Mouse (Mus musculus) telencephalon, adult 2 months (tissue): ENCODE data around the gene Ntf3.

Experiments
- DNase-seq: peaks from one replicate; pipeline ENCODE4 v3.0.0-alpha.2; 2011; ENCODE audit warnings: low read depth, low spot score

The Ntf3 gene

GRCm38 (mm10) chr6:126166548-126167207 is at the start of gene Ntf3:
Ntf3 (minus strand) TSS chr6:126166910.
- no peak for DNase-seq

- no peak for DNase-seq
Observed at GRCm38 (mm10) chr6:126213330-126213729, 46.6 kb upstream of the Ntf3 start.

- DNase-seq = no peak
Observed at GRCm38 (mm10) chr6:126203366-126203765, 36.7 kb upstream of the Ntf3 start.

- no peak for DNase-seq
Observed at GRCm38 (mm10) chr6:126202959-126203358, 36.2 kb upstream of the Ntf3 start.

GRCm38 (mm10) chr6:126201721-126202120 is 35.0 kb upstream of the Ntf3 start:
- DNase-seq = no peak

GRCm38 (mm10) chr6:126199916-126200315 is 33.2 kb upstream of the Ntf3 start:
- DNase-seq = no peak

- DNase-seq = no peak
Observed at GRCm38 (mm10) chr6:126194760-126195159, 28.1 kb upstream of the Ntf3 start.

GRCm38 (mm10) chr6:126190218-126190871 is 23.6 kb upstream of the Ntf3 start:
- DNase-seq = no peak

GRCm38 (mm10) chr6:126187400-126187799 is 20.7 kb upstream of the Ntf3 start:
- no peak for DNase-seq

- DNase-seq = no peak
Observed at GRCm38 (mm10) chr6:126186116-126186515, 19.4 kb upstream of the Ntf3 start.

- no peak for DNase-seq
Observed at GRCm38 (mm10) chr6:126172071-126172470, 5.4 kb upstream of the Ntf3 start.

GRCm38 (mm10) chr6:126170772-126171171 is 4.1 kb upstream of the Ntf3 start:
- DNase-seq = no peak

- no peak for DNase-seq
Observed at GRCm38 (mm10) chr6:126167731-126168130, 1.0 kb upstream of the Ntf3 start.

GRCm38 (mm10) chr6:126167208-126167590 is 489 bp upstream of the Ntf3 start:
- DNase-seq = no peak

GRCm38 (mm10) chr6:126165591-126166155 is 1.0 kb downstream of the Ntf3 start:
- no peak for DNase-seq

- no peak for DNase-seq
Observed at GRCm38 (mm10) chr6:126164781-126165180, 1.9 kb downstream of the Ntf3 start.

- DNase-seq = no peak
Observed at GRCm38 (mm10) chr6:126163861-126164755, 2.6 kb downstream of the Ntf3 start.

GRCm38 (mm10) chr6:126163181-126163621 is 3.5 kb downstream of the Ntf3 start:
- no peak for DNase-seq

GRCm38 (mm10) chr6:126162351-126162758 is 4.4 kb downstream of the Ntf3 start:
- no peak for DNase-seq

GRCm38 (mm10) chr6:126161571-126162340 is 5.0 kb downstream of the Ntf3 start:
- no peak for DNase-seq

- DNase-seq = no peak
Observed at GRCm38 (mm10) chr6:126160067-126160411, 6.7 kb downstream of the Ntf3 start.
